ENCODE assay signal across 9 mouse cellular contexts in genomic region chr2:29217897-29218296, GRCm38 (mm10). TPM values are rescaled to one million over a fixed set of nuclear protein-coding genes. Genes with fewer than 3 reads are reported as not detected.
DNase-seq lines count a peak whose midpoint lies in the region; ATAC-seq lines count a peak whose summit lies in the region.
"Had no signal": no experiment of that assay in that cellular context is flagged by ENCODE, and none has a peak within 500 bp of the region (broad histone marks: within the 10 kb centered on the region; RNA-seq: fewer than 3 reads in every experiment).

No protein-coding gene starts in this region.

- H3K9me3 ChIP-seq in midbrain, embryonic 16.5 days (replicated peaks; ENCODE audit: control insufficient read depth, low read length, poor library complexity, severe bottlenecking): no peaks in the 10 kb centered on the region
- H3K9me3 ChIP-seq in midbrain, embryonic 10.5 days (replicated peaks): no peaks in the 10 kb centered on the region
- H3K9me3 ChIP-seq: lung, embryonic 15.5 days had no signal

- no peak overlapping the region for H3K4me3 ChIP-seq in midbrain, embryonic 16.5 days (ENCODE audit: low read depth, low read length)
- no peak overlapping the region for H3K4me3 ChIP-seq in midbrain, embryonic 10.5 days
- H3K4me3 ChIP-seq: lung, embryonic 15.5 days had no signal

- H3K4me2 ChIP-seq in midbrain, embryonic 16.5 days (ENCODE audit: low read length): no peak overlapping the region
- H3K4me2 ChIP-seq: lung, embryonic 15.5 days had no signal

- peak; percentile 51; the same call in 1 of the 2 replicates for ATAC-seq in midbrain, embryonic 16.5 days

- H3K27me3 ChIP-seq in midbrain, embryonic 16.5 days (ENCODE audit: control insufficient read depth, insufficient read depth, low read depth, low read length): no peaks in the 10 kb centered on the region
- no peaks in the 10 kb centered on the region for H3K27me3 ChIP-seq in midbrain, embryonic 10.5 days (ENCODE audit: low read depth, poor library complexity, severe bottlenecking)
- H3K27me3 ChIP-seq: lung, embryonic 15.5 days had no signal

- no peak overlapping the region for H3K27ac ChIP-seq in midbrain, embryonic 16.5 days (ENCODE audit: low read length)
- no peak overlapping the region for H3K27ac ChIP-seq in midbrain, embryonic 10.5 days (replicated peaks)
- H3K27ac ChIP-seq: lung, embryonic 15.5 days had no signal

- no peaks in the 10 kb centered on the region for H3K36me3 ChIP-seq in midbrain, embryonic 16.5 days (ENCODE audit: control insufficient read depth, insufficient read depth, low read length)
- H3K36me3 ChIP-seq in midbrain, embryonic 10.5 days: no peaks in the 10 kb centered on the region
- H3K36me3 ChIP-seq: lung, embryonic 15.5 days had no signal

- WGBS in midbrain, embryonic 16.5 days: 55% methylated on average over 10 of the region's 10 CpGs
- 75% methylated on average over 10 of the region's 10 CpGs for WGBS in midbrain, embryonic 10.5 days

- no peak overlapping the region for H3K9ac ChIP-seq in midbrain, embryonic 16.5 days (ENCODE audit: low read depth, low read length)
- H3K9ac ChIP-seq: lung, embryonic 15.5 days had no signal

- H3K4me1 ChIP-seq in midbrain, embryonic 16.5 days (ENCODE audit: control insufficient read depth, insufficient read depth, low read length): no peaks in the 10 kb centered on the region
- H3K4me1 ChIP-seq in midbrain, embryonic 10.5 days: peaks cover 16% of the 10 kb centered on the region
- H3K4me1 ChIP-seq: lung, embryonic 15.5 days had no signal

- no peak for DNase-seq in midbrain, embryonic 10.5 days (ENCODE audit: low spot score)
- DNase-seq in cerebellum, postnatal 10 days: peak; percentile 97
- peak; percentile 98 for DNase-seq in heart, adult 11 months
- DNase-seq in layer of hippocampus, postnatal 10 days (ENCODE audit: low spot score in 2 of 2): peak; percentile 80 to 83
- peak; percentile 80 for DNase-seq in right cerebral cortex, adult 18-20 months
- no peak for DNase-seq in T-cell, adult 2 months (ENCODE audit: low spot score)
- DNase-seq in spleen, adult 18-20 months: no peak

RNA-seq across cellular contexts. Expression of gene Ntng2, which starts 34.9 kb away (rescaled TPM):
- polyA plus RNA-seq in midbrain, embryonic 16.5 days (2015; fragmentation: Nextera tagmentation; extraction: Ambion mirVana): 10.6 and 11.0 TPM in 2 replicates
- polyA plus RNA-seq in midbrain, embryonic 10.5 days (2016; fragmentation: Nextera tagmentation; extraction: Ambion mirVana): 1.6 and 2.8 TPM in 2 replicates
- 100 to 1,000 TPM; 134 to 147 TPM for total RNA-seq in layer of hippocampus, postnatal 10 days (2021)

Comparison
In these comparisons a context has a peak if more than half of its experiments do, and no peak if none do; other contexts are left out.
1. DNase-seq: peak in cerebellum, postnatal 10 days (2 of 2), heart, adult 11 months (single experiment), layer of hippocampus, postnatal 10 days (2 of 2) and right cerebral cortex, adult 18-20 months (single experiment); none in midbrain, embryonic 10.5 days (single experiment), T-cell, adult 2 months (single experiment) and spleen, adult 18-20 months (0 of 2).